Mouse (Mus musculus): ENCODE data around the gene Fbxl12. TPM values are rescaled to one million over a fixed set of nuclear protein-coding genes. Genes with fewer than 3 reads are reported as not detected.

The Fbxl12 gene
- total and polyA plus RNA-seq, 2 experiments from 2014 or later = 12.5 to 18.7 TPM

DNA sequence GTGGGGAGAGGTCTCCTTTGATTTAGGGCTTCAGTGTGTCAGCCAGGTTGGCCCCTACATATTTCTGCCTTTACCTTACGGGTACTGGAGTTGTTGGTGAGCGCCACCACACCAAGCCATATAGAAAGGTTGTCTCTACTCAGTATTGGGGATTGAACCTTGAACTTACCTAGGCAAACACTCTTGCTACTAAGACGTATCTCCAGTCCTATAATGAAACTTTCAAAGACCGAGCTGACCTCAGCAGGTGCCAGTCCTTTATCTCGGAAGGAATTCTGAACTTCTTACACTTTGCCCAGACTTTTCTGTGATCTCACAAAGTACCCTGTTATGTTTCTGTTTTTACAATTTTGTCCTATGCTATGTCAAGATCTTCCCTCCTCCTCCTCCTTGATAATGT is 32.6 kb downstream of the Fbxl12 start:
- Histone ChIP-seq H3K36me3 (ENCODE audit: insufficient read depth) (peaks cover 4% of the 10 kb centered on the region; the same call in 1 of the 2 replicates), H3K9ac (no peak overlapping the region), H3K4me2 (ENCODE audit: low read depth) (no peak overlapping the region), H3K4me3 (ENCODE audit: low read depth, low read length) (no peak overlapping the region), H3K27ac (ENCODE audit: low read depth, low read length) (no peak overlapping the region), H3K4me1 (ENCODE audit: insufficient read depth) (no peaks in the 10 kb centered on the region), H3K27me3 (ENCODE audit: insufficient read depth, low read length) (no peaks in the 10 kb centered on the region), H3K9me3 (ENCODE audit: low read length) (no peaks in the 10 kb centered on the region)
- 79% methylated on average over 5 of the region's 5 CpGs for WGBS
- ATAC-seq = no peak
- DNase-seq = no peak
- TF ChIP-seq CTCF (IDR thresholded peaks at IDR 0.05; ENCODE audit: low read depth) = no peak

DNA sequence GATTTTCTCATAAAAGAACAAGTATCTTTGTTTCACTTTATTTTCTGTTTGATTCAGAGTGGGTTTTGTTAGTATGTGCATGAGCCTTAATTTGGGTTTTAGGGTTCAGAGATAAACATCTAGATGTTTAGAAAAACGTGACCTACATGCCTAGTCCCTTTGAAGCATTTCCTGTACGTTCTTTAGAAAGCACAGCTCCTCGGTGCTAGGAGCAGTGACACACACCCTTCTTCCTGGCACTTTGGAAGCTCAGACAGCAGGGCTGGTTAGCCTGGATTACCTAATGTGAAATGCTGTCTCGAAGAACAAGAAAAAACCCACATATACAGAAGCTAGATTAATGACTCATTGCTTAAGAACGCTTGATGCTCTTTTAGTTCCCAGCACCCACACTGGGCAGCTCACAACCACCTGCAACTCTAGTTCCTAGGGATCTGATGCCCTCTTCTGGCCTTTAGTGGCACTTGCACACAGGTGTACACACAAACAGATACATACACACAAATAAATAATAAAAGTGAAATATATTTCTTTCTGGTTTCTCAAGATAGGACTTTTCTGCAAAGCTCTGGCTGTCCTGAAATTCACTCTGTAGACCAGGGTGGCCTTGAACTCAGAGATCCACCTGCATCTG is 34.6 kb downstream of the Fbxl12 start:
- ATAC-seq (no peak), DNase-seq (no peak)
- Histone ChIP-seq H3K4me2 (ENCODE audit: low read depth) (no peak overlapping the region), H3K4me3 (ENCODE audit: low read depth, low read length) (no peak overlapping the region), H3K4me1 (ENCODE audit: insufficient read depth) (0 out of 2 replicates have a peak, but pooled peaks cover 6% of the 10 kb centered on the region), H3K27me3 (ENCODE audit: insufficient read depth, low read length) (no peaks in the 10 kb centered on the region), H3K9me3 (ENCODE audit: low read length) (no peaks in the 10 kb centered on the region), H3K9ac (no peak overlapping the region), H3K27ac (ENCODE audit: low read depth, low read length) (no peak overlapping the region), H3K36me3 (ENCODE audit: insufficient read depth) (no peaks in the 10 kb centered on the region)
- no peak for TF ChIP-seq CTCF (IDR thresholded peaks at IDR 0.05; ENCODE audit: low read depth)
- 88% methylated on average over 5 of the region's 5 CpGs for WGBS

DNA sequence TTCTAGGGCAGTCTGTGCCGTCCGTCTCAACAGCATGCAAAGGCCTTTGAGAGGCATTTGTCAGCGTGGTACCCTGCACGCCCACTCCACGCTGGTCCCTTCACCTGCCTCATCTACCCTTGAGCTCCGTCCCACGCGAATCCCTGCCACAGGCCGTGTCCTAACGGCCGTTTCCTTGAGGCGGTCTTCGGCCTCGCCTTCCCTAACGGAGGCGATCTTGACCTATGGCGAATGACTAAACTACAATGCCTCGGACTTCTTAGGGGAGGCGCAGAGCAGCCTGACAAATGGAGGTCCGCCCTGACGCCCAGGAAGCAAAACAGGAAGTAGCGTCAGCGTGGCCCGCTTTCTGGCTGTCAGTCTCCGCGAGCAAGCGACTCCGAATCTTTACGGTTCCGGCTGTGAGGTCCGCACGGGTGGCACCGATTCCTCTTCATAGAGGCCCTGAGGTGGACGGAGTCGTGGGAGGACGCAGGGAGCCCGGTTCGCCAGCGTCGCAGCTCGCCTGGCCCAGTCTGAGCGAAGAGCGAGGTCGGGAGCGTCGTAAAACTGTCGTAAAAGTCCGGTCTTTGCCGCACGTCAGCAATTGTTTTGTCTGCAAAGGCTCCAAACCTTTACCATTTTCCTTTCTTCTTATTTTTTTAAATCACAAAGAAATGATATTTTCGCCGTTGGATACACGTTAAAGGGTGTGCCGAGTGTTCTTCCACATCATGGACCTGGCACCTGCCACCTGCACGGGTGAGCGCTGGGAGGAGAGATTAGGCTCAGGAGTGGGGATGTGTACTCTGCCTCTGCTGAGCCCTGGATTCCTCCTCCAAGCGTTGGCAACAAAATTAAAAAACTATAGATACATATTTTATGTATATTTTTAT is 37.2 kb downstream of the Fbxl12 start:
- no peaks in the 10 kb centered on the region for H3K27me3 ChIP-seq (ENCODE audit: insufficient read depth, low read length)
- DNase-seq (peak; percentile 96), ATAC-seq (peak; percentile 93)
- peak overlapping the region; percentile 82 for H3K9ac ChIP-seq
- H3K9me3 ChIP-seq (ENCODE audit: low read length) = no peaks in the 10 kb centered on the region
- under 1% methylated on average over 57 of the region's 57 CpGs for WGBS
- H3K4me2 ChIP-seq (ENCODE audit: low read depth) = peak overlapping the region; percentile 71
- peak overlapping the region; percentile 98 for H3K27ac ChIP-seq (ENCODE audit: low read depth, low read length)
- H3K4me3 ChIP-seq (ENCODE audit: low read depth, low read length) = peak overlapping the region; percentile 59
- H3K4me1 ChIP-seq (ENCODE audit: insufficient read depth) = 0 out of 2 replicates have a peak, but pooled peaks cover 6% of the 10 kb centered on the region
- TF ChIP-seq CTCF (IDR thresholded peaks at IDR 0.05; ENCODE audit: low read depth) = no peak
- H3K36me3 ChIP-seq (ENCODE audit: insufficient read depth) = 0 out of 2 replicates have a peak, but pooled peaks cover 3% of the 10 kb centered on the region

DNA sequence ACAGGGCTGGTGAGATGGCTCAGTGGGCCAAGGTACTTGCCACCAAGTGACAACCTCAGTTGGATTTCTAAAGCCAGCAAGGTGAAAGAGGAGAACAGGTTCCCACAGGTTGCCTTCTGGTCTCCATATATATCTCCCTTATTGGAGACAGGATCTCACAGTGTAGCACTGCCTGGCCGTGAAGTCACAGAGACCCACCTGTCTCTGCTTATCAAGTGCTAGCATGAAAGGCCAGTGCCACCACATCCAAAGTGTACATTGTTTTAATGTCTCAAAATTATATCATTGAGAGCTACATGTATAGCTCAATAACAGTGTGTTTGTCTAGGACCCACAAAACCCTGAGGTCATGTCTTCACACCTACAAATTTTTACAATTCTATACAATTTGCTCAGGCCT is 38.3 kb downstream of the Fbxl12 start:
- H3K4me2 ChIP-seq (ENCODE audit: low read depth) = peak overlapping the region; percentile 71; the same call in 1 of the 2 replicates
- ATAC-seq = no peak
- H3K9ac ChIP-seq = no peak overlapping the region
- no peaks in the 10 kb centered on the region for H3K27me3 ChIP-seq (ENCODE audit: insufficient read depth, low read length)
- WGBS = 97% methylated on average over 1 of the region's 1 CpGs
- no peak for TF ChIP-seq CTCF (IDR thresholded peaks at IDR 0.05; ENCODE audit: low read depth)
- H3K27ac ChIP-seq (ENCODE audit: low read depth, low read length) = no peak overlapping the region
- H3K4me3 ChIP-seq (ENCODE audit: low read depth, low read length) = peak overlapping the region; percentile 59
- DNase-seq = no peak
- H3K9me3 ChIP-seq (ENCODE audit: low read length) = no peaks in the 10 kb centered on the region
- H3K4me1 ChIP-seq (ENCODE audit: insufficient read depth) = 0 out of 2 replicates have a peak, but pooled peaks cover 6% of the 10 kb centered on the region
- H3K36me3 ChIP-seq (ENCODE audit: insufficient read depth) = peaks cover 11% of the 10 kb centered on the region

DNA sequence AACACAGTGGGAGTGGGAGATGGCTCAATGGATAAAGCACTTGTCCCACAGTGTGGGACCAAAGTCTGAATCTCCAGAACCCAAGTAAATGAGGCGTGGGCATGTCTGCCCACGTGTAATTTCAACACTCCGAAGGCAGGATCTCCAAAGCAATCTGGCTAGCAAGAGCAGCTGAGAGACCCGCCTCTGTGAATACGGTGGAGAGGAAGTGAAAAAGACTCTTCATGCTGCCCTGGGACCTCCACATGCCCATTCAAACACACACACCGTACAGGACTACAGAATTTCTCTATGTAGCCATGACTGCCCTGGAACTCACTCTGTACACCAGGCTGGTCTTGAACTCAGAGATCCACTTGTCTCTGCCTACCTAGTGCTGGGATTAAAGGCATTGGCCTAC is 43.3 kb downstream of the Fbxl12 start:
- H3K27ac ChIP-seq (ENCODE audit: low read depth, low read length) = no peak overlapping the region
- no peak overlapping the region for H3K4me2 ChIP-seq (ENCODE audit: low read depth)
- DNase-seq (no peak), ATAC-seq (no peak)
- H3K9me3 ChIP-seq (ENCODE audit: low read length) = no peaks in the 10 kb centered on the region
- peaks cover 25% of the 10 kb centered on the region for H3K36me3 ChIP-seq (ENCODE audit: insufficient read depth)
- TF ChIP-seq CTCF (IDR thresholded peaks at IDR 0.05; ENCODE audit: low read depth) = no peak
- no peaks in the 10 kb centered on the region for H3K27me3 ChIP-seq (ENCODE audit: insufficient read depth, low read length)
- H3K4me1 ChIP-seq (ENCODE audit: insufficient read depth) = 0 out of 2 replicates have a peak, but pooled peaks cover under 1% of the 10 kb centered on the region
- no peak overlapping the region for H3K4me3 ChIP-seq (ENCODE audit: low read depth, low read length)
- no peak overlapping the region for H3K9ac ChIP-seq
- WGBS = 81% methylated on average over 6 of the region's 6 CpGs

DNA sequence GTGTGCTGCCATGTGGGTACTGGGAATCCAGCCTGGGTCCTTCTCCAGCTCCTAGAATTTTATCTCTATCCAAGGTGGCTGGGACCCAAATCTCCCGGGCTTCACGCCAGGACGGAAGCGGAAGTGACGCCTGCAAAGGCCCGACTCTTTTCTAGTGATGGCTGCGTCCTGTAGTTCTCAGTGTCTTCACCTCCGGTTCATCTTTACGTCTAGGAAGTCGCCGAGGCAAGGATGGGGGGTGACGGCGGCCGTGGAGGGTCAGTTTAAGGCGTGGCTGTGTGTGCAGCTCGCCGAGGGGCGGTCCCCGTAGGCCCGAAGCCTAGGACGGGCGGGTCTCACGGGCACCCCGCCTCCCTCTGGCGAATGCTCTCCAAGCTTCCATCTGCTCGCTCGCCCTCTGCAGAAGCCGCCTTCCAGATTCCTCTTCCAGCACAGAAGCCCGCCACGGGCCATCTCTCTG is 63.4 kb downstream of the Fbxl12 start, which contains the start of gene Zfp846:
Gene Zfp846, plus strand, starts transcription at position 117 of the 460 bp plus-strand sequence.
- peak; percentile 23; the same call in 1 of the 2 replicates for TF ChIP-seq CTCF (IDR thresholded peaks at IDR 0.05; ENCODE audit: low read depth)
- Histone ChIP-seq H3K4me1 (ENCODE audit: insufficient read depth) (no peaks in the 10 kb centered on the region), H3K36me3 (ENCODE audit: insufficient read depth) (no peaks in the 10 kb centered on the region), H3K27ac (ENCODE audit: low read depth, low read length) (peak within 1 kb of the TSS; percentile 93), H3K9ac (peak within 1 kb of the TSS; percentile 80), H3K27me3 (ENCODE audit: insufficient read depth, low read length) (peaks cover 11% of the 10 kb centered on the region), H3K4me2 (ENCODE audit: low read depth) (peak within 1 kb of the TSS; percentile 52), H3K4me3 (ENCODE audit: low read depth, low read length) (peak within 1 kb of the TSS; percentile 76), H3K9me3 (ENCODE audit: low read length) (no peaks in the 10 kb centered on the region)
- peak; percentile 98 for ATAC-seq
- DNase-seq = peak; percentile 96
- 0% methylated on average over 30 of the region's 30 CpGs for WGBS

Data from forebrain, postnatal 0 days (tissue).